Mouse (Mus musculus): ENCODE results near the gene Prcp.

The Prcp gene

DNA sequence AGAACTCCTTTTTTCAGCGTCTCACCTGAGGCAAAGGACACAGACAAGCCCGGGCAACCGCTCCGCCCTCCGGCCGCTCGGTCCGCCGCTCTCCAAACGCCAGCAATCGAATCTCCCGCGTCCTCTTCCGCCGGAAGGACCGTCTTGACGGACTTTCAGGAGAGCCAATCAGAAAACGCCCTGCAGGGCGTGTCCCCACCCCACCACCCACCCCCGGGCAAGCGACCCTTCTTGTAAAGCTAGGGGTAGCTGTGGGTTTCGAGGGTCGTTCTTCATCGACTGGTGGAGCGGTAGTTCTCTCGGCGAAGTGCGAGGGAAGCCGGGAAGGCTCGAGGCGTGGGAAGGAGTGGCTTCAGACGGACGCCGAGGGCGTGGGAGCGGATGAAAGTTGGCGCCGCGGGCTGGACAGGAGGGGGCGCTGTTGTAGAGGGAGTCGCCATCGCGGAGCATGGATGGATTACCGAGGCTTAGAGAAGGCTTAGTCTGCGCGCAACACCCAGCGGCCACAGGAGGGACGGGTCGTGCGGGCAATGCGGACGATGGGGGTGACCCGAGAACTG is at the start of gene Prcp, which contains the start of gene Ddias:
Prcp (plus strand) TSS at position 355 of the 560 bp plus-strand sequence.
Ddias (minus strand) TSS at position 132 of the 560 bp plus-strand sequence.
- DNase-seq (ENCODE audit: low read depth, low spot score), result peak; percentile 96

DNA sequence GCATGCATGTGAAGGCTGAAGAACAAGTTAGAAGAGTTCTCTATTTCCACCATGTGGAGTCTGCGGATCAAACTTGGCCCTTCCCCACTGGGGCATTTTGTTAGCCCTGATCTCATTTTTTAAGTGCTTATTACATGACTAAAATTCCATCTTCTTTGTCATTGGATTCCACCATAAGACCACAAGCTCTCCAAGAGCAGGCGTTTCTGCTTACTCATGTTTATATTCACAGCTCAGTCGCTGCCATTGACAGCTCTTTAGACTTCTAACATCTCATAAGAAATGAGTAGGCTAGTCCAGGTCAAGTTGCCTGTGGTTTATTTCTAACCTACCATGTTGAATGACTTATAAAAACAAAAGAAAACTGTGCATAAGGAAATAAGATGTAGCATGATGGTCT is 48.0 kb upstream of the Prcp start:
- no peak for DNase-seq (ENCODE audit: low read depth, low spot score)

DNA sequence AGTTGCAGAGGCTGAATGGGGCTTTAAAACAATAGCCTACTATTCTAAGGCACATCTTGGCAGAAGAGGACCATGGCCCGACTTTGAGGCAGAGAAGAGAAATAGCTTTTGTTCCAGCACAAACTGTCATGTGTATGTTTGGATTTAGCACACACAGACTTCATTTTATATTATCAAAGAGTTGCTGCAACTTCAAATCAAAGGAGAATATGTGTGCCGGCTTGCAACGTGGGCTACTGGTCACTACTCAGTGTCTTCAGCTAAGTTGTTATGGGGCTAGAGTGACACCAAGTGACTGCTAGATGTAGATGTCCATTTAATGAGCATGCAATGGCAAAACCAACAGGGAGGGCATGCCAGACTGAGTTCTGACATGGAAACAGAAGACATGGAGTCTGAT is 46.3 kb upstream of the Prcp start:
- DNase-seq (ENCODE audit: low read depth, low spot score), result no peak

DNA sequence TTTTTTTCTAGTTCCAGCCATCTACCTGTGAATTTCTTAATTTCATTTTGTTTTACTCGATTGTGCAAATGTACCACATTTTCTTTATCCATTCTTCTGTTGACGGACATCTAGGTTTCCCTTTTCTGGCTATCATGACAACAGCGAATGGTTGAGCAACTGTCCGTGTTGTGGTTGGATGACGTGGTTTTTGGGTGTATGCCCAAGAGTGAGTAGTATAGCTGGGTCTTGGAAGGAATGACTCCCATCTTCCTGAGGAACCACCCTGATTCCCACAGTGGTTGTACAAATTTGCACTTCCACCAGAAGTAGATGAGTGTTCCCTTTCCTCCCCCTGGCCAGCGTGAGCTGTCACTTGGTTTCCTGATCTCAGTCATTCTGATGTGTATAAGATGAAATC is 41.9 kb upstream of the Prcp start:
- no peak for DNase-seq (ENCODE audit: low read depth, low spot score)

DNA sequence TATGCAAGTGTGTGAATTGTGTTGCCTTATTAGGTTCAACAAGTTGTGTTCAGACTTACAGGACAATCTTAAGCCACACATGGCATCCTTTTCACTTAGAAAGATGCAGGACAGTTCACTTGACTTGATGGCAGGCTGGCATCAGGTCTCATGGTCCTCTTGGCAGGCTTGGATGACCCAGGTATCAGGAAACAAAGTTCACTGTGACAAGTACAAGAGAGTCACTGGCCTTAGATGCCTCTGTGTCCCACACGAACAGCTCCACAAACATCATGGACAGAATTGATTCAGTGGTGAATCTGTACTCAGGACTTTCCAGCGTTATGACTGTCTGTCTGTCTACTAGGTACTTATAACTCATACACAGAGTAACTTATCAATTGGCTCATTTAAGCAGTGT is 39.9 kb upstream of the Prcp start:
- DNase-seq (ENCODE audit: low read depth, low spot score), result no peak

DNA sequence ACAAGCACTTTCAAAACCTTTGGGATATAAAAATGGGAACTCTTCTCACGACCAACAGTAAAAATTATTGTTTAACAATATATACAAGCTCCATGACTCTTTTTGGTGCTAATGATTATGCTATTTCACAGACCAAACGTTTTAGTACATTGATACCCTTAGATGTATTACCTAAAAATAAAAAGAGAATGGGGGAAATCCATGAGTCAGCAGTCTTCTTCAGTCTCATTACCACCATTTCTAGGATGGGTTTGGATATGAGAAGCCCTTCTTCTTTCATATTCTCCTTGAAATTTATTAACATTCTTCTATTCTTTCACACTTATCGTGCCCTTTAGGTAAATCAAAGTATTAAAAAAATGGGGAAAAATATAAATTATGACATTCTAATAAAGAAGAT is 37.8 kb upstream of the Prcp start:
- DNase-seq (ENCODE audit: low read depth, low spot score), result no peak

DNA sequence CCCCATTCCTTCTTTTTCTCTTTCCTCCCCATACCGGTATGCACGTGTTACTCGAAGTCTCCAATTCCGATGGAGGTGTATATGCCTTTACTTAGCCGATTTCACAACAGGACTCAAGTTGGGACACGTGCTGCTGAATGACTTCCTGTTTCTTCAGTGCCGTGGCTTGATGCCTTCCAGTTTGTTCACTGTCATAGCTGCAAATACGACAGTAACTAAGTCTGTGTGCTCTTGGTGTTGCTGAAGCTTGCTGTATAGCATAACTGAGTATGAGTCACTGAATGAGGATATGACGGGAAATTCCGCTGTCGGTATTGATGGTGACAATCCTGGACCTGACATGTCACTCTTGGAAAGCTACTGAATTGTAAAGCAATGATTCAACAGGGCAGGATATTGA is 37.0 kb upstream of the Prcp start:
- no peak for DNase-seq (ENCODE audit: low read depth, low spot score)

DNA sequence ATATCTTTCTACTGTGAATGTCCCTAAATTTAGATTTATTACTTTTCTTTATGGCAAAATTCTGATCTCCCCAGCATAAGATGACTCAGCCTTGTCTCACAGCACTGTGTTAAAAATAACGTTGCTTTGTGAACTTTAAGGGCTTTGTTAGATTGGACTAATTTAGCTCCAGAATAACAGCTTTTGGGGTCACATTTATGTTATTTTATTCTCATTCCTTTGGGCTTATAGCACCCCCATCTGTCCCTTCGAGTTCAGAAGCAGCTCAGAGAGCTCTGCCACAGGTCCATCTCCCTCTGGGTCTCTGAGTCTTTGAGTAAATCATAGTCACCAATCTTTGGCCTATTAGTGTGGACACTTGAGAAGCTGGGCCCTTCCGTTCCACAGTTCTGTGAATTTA is 36.4 kb upstream of the Prcp start:
- no peak for DNase-seq (ENCODE audit: low read depth, low spot score)

DNA sequence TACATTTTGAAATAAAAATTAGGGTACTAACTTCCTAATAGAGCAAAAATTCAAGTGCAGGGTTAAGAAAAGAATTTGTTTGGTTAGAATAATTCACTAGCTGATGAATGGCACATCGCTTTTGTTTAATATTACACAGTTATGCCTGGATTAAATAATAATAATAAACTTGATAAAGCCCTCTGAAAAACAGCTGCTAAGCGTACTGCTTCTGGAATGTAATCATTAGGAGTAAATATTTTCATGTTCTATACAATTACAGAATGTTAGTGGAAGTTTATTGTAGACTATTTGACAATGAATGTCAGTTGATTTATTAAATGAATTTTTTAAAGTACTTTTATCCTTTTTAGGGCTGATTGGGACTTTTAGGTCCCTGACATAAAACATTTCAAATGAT is 32.0 kb upstream of the Prcp start:
- no peak for DNase-seq (ENCODE audit: low read depth, low spot score)

DNA sequence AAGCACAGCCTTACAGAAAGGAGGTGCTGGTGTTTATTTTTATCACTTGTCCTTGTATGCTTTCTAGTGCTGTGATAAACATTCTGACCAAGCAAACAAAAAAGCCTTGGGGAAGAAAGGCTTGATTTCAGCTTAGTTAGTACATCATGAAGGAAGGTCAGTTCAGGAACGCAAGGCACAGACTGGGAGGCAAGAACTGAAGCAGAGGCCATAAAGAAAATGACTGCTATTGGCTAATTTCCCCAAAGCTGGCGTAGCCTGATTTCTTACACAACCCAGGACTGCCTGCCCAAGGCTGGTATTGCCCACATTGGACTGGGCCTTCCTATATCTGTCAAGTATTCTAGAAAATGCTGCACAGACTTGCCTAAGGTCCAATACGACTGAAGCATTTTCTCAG is 26.0 kb upstream of the Prcp start:
- no peak for DNase-seq (ENCODE audit: low read depth, low spot score)

DNA sequence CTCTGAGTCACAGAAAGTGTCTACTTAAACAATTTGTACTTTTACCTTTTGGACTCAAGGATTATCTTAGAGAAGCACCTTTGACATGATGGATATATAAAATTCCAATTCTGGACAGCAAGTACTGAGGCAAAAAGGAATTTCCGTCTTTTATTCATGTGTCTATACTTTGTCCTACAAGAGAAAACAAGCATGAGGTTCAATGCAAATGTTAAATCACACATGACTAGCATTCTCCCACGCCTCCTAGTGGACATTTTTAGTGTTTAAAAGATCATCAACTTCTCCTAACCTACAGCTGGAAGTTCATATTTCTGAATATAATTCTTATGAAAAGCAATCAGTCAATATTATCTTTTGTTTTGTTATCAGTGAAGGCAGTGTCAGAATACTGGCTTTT is 7.7 kb upstream of the Prcp start:
- peak; percentile 39 for DNase-seq (ENCODE audit: low read depth, low spot score)

DNA sequence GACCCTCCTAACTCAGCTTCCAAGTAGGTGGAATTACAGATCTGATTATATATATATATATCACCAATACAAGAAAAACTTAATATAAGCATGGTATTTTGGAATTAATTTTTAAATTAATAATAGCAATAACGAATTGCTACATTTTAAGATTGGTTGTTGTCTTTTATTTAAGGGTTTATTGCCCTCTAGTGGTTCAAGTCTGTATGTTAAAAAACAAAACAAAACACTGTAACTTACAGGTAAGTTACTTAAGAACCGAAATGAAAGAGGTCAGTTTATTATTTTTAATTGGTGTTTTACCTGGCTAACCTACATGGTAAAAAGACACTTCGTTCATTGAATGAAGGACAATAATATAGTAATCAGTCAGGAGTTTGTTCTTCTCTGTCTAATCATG is 4.1 kb upstream of the Prcp start:
- DNase-seq (ENCODE audit: low read depth, low spot score), result no peak

DNA sequence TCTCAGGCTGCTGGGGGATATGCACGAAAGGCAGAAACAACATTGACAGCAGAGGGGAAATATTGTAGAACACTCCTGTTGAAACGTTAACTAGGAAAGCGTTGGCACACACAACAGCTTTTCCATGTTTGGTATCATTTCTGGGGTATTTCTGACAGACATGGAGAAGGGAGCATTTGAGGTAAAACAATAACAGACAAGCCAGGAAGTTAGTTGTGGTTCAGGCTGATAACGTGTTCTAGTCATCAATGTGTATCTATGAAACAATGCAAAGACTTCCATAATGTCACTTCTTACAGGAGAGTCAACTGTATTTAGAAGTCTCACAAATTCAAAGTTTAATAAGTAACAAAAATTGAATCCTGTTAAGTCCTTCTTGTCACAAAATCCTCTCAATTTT is 2.7 kb upstream of the Prcp start:
- no peak for DNase-seq (ENCODE audit: low read depth, low spot score)

DNA sequence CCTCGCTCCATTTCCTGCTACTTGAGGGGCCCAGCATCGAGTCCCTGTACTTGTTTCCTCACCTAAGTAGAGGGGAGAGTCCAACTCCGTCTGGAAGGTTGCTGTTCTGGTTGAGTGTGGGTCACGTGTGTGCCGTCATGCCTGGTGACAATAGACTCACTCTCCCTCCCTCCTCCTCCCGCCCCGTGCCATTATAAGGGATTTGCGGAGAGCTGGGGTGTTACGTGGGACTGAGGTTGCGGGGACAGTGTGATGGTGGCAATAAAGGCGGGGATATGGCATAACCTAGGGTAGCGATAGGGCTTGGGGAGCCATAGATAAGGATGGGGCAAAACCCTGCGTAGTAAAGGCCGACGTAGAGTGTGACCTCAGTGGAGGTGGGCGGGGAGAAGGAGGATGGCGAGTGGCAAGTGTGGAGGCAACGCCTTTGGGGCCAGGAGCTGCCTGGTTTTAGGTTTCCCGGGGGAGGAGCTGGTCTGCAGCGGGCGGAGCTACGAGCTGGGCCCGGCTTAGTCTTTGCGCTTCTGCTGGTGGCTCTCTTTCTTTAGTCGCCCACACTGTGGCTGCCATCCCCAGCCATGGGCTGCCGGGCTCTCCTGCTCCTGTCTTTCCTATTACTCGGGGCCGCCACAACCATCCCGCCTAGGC is 615 bp downstream of the Prcp start:
- DNase-seq (ENCODE audit: low read depth, low spot score), result peak; percentile 93

DNA sequence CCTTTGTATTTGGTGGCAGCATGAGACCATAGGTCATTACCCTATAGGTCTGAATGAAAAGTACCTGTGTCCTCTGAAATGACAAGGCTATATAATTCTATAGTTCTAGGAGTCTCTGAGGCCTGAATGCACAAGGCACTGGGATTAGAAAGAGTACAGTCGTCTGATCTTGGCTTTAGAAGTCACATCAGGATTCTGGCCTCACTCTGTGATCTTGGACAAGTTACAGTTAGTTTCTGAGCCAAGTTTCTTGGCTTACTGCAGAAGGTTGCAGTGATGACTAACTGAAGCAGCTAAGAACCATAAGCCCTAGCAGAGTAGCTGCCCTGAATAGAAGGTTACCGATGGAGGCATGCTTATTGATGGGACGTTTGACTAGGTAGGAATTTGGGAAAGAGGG is 1.8 kb downstream of the Prcp start:
- no peak for DNase-seq (ENCODE audit: low read depth, low spot score)

DNA sequence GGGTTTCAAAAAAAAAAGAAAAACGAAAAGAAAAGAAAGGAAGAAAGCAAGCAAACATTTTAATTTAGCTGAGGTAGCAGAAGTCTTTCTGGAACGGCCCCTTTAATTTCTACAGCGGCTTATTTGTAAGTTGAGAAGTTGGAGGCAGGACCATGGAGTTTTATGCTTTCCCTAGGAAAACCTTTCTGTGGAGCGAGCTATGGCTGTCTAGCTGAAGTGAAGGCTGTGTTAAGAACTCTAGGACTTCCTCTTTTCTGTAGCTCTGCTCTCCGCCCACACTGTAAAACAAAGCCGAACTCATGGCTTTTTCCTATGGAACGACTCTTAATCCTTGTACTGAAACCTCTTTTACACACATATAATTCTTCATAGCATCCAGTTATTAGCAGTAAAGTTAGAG is 2.3 kb downstream of the Prcp start:
- peak; percentile 39 for DNase-seq (ENCODE audit: low read depth, low spot score)

DNA sequence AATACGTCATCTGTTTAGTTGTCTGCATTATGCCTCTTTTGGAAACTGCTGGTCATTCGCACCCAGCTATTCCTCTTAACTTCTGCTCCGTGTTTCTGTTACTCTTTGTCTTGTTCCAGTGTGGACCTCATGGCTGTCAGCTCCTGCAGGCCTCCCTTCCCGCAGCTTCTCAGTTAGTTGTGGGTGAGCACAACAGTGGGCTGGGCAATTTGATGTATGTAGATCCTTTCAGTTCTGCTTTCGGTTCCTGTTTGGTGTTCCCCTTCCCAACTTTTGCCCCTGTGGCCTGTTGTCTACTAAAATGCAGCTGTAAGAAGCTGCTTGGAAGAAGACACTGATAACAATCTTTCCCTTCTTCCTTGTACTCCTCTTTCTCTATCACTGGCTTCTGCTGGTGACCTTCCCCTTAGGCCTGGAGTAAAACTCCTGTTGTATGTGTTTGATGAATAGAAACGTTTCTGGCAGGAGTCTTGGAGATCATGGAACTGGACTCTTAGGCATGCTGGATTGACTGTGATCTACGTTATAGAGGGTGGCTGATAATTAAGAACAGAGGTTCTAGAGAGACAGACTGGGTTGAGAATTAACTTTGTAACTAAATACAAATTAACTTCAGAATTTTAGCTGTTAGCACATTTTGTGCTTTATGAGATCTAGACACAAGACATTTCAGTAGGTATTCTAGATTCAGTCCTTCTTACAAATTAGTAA is 4.5 kb downstream of the Prcp start:
- DNase-seq (ENCODE audit: low read depth, low spot score), result no peak

DNA sequence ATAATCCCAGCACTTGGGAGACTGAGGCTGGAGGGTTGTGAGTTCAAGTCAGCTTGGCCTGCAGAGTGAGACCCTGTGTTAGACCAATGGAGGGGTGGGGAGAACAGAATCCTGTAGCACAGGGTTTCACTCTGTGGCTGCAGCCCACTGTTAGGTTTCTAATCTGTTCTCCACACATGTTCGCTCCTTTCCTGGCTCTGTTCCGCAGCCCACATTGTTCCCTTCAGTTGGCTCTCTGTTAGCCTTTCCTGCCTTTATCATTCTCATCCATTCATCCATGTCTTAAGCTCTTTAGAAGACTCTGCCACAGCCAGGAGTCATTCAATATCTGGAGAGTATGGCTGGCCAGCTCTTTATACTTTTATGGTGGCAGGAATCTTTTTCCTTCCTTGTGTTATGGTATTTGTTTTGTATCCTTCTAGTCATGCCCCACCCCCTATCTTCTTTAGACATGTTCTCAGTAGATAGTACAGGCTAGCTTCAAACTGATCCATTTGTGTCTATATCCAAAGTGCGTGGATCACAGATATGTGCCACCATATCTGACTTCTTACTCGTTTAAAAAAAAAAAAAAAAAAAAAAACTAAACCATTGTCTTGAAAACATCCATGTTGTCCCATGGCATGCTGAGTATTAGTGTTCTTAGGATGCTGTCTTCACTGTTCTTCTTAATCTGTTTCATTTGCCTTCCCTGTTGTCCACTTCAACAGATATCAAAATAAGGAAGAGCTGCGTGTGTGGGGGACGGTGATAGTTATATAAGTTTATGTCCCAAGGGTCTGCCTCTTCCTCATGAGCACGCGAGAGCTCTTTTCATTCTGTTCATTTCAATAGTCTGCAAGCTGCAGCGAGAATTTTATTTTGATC is 9.8 kb downstream of the Prcp start:
- DNase-seq (ENCODE audit: low read depth, low spot score), result no peak

DNA sequence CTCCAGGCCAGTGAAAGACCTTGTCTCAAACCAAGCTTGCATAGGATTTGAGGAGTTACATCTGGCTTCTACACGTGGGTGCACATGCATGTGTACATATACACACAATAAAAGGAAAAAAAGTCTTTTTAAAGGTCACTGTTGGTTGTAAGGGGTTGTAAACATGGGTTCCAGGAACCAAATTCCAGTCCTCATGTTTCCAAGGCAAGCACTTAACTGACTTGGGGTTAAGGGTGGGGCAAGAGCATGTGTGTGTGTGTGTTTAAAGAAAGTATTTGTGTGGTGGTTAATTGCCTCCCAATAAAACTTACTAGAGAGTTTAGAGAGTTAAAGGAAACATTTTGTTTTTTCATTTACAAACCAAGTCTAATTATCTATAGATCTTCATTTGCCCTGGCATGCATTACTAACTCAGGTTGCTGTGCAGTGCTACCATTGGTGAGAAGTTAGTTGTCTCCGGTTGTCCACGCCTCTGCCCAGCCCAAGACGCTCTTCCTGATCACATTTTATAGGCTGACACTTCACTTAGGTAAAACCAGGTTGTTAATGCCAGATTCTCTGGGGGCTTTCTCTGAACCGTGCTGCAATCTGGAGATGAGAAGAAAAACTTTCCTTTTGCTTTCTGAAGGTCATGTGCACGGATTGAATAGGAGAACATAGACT is 10.9 kb downstream of the Prcp start:
- no peak for DNase-seq (ENCODE audit: low read depth, low spot score)

DNA sequence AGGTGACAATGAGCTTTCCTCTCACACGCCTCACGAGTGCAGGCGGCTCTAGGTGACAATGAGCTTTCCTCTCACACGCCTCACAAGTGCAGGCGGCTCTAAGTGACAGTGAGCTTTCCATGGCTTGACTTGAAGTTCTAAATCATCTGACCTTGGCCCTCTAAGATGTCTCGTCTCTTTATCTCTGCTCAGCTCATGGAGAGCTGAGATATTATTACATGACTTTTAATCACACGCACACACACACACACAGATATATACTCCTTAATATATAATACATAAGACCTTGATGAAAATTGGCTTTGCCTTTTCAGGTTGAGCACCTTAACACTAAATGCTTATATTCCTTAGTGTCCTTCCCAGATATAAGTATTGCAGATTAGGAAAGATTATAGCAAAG is 12.5 kb downstream of the Prcp start:
- no peak for DNase-seq (ENCODE audit: low read depth, low spot score)

DNA sequence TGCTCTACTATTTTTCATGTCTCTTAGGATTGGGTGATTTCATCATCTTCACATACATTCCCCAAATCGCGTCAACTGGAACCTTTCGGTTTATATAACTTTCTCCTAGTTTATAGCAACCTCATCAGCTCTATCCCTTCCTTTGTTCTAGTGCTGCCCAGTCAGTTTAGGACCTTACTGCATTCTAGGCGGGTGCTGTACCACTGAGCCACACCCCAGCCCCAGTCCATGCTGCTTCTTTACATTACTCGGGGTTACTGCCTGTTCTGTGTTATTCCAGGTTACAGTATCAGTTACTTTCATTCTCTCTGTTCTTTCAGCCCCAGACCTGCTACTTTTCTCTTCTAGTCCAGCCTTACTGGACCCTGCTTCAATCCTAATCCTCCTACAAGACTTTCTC is 13.0 kb downstream of the Prcp start:
- DNase-seq (ENCODE audit: low read depth, low spot score), result no peak

DNA sequence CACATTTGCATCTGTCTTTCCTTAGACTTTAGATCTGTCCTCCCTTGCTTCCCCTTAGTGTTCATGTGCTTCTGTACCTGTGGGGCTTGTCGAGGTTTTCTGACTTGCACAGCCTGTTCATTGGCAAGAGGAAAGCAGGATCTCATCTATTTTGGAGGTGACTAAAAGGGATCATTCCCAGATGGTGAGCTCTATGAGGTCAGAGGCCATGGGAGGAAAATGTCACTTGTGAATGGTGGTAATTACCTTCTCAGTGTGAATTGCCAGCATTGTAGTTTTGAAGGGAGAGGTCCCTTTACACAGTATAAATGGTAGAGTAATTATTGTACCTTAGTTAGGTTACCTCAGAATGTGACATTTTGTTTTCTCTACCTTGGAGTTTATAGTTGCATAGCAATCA is 15.9 kb downstream of the Prcp start:
- DNase-seq (ENCODE audit: low read depth, low spot score), result peak; percentile 50
